Mouse (Mus musculus) lung, embryonic 14.5 days (tissue): ENCODE measurements around the gene Afg1l. TPM values are rescaled to one million over a fixed set of nuclear protein-coding genes. Genes with fewer than 3 reads are reported as not detected.

ENCODE experiments used
- ATAC-seq: fragments of 200-750 bp; cut with Nextera tagmentation; 2 replicates; pipeline ENCODE4 v1.8.0; 2017; ENCODE audit warnings: mild to moderate bottlenecking, moderate TSS enrichment, moderate library complexity; ENCODE audit not compliant: insufficient read depth
- DNase-seq: peaks from one replicate; pipeline ENCODE4 v3.0.0-alpha.2; 2015
- H3K27ac ChIP-seq: fragments of 300-500 bp; sonication (generic); 2 replicates; pipeline ENCODE4 v1.5.1; 2014; ENCODE audit warnings: low read depth, mild to moderate bottlenecking, moderate library complexity
- H3K27me3 ChIP-seq: fragments of 300-500 bp; sonication (generic); 2 replicates; pipeline ENCODE4 v1.6.1; 2014; ENCODE audit warnings: low read length, control low read depth; ENCODE audit not compliant: insufficient read depth
- H3K36me3 ChIP-seq: fragments of 300-500 bp; sonication (generic); 2 replicates; pipeline ENCODE4 v1.6.1; 2014; ENCODE audit warnings: control low read depth; ENCODE audit not compliant: insufficient read depth
- H3K4me1 ChIP-seq: fragments of 300-500 bp; sonication (generic); 2 replicates; pipeline ENCODE4 v1.6.1; 2014; ENCODE audit warnings: antibody characterized with exemption, control low read depth; ENCODE audit not compliant: insufficient read depth
- H3K4me2 ChIP-seq: fragments of 300-500 bp; sonication (generic); 2 replicates; pipeline ENCODE4 v1.6.1; 2014; ENCODE audit warnings: mild to moderate bottlenecking
- H3K4me3 ChIP-seq: fragments of 300-500 bp; sonication (generic); 2 replicates; pipeline ENCODE4 v1.5.1; 2014; ENCODE audit warnings: low read depth, low read length
- H3K9ac ChIP-seq: fragments of 300-500 bp; sonication (generic); 2 replicates; pipeline ENCODE4 v1.6.1; 2014
- H3K9me3 ChIP-seq: fragments of 300-500 bp; sonication (generic); 2 replicates; pipeline ENCODE4 v1.6.1; 2016; ENCODE audit warnings: low read depth, low read length, control low read depth
- CTCF ChIP-seq: IDR thresholded peaks from 2 replicates; pipeline ENCODE4 v1.5.1; 2016; ENCODE audit warnings: antibody characterized with exemption, low read depth
- WGBS: fragments of 180-500 bp; shearing (Covaris S2); extraction: QIAGEN DNeasy Blood & Tissue Kit; methylation state at CpG from one replicate; pipeline ENCODE4 v1.1.7; 2014; 5-methylcytosine and 5-hydroxymethylcytosine counted together
- polyA plus RNA-seq: library from polyadenylated mRNA; unstranded; fragments of >200 nt; fragmentation: Nextera tagmentation; extraction: Ambion mirVana; gene quantifications from 2 replicates; pipeline ENCODE4 v1.2.1, GENCODE M21; 2014

The Afg1l gene
- polyA plus RNA-seq, 1 experiment from 2014 or later: 7.7 TPM

DNA sequence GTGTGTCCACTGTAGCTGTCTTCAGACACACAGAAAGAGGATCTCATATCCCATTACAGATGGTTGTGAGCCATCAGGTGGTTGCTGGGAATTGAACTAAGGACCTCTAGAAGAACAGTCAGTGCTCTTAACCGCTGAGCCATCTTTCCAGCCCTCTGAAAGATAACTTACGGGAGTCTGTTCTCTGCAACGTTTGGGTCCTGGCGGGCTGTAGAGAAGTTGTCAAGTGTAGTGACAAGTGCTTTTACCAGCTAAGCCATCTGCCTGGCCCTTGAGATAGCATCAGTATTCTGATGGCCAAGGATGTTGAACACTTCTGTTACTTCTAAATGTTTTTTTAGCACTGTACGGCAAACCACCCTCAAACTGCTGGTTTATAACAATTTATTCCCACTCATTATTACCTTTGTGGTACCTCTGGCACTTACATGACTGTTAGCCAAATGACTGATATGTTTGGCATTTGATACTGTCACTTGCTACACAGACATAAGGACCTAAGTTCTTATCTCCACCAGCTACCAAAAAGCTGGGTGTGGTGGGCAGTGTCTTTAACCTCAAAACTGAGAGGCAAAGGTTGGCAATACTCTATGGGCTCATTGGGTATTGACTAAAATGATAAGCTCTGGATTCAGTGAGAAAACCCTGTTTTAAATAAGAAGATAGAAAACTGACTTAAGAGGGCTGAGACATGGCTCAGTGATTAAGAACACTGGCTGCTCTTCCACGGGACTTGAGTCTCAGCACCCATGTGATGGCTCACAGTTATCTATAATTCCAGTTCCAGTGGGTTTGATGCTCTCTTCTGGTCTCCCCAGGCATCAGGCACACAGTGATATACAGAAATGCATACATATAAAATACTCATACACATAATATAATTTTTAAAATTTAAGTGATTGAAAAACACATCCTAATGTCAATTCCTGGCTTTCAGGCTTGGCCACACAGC, 33.1 kb upstream of the Afg1l start:
- WGBS: 86% methylated on average over 6 of the region's 6 CpGs
- ATAC-seq: no peak
- TF ChIP-seq CTCF: no peak
- Histone ChIP-seq H3K27me3 (no peaks in the 10 kb centered on the region), H3K9ac (no peak overlapping the region), H3K27ac (no peak overlapping the region), H3K36me3 (peaks cover 24% of the 10 kb centered on the region), H3K9me3 (no peaks in the 10 kb centered on the region), H3K4me1 (no peaks in the 10 kb centered on the region), H3K4me3 (no peak overlapping the region), H3K4me2 (no peak overlapping the region)
- DNase-seq: no peak

DNA sequence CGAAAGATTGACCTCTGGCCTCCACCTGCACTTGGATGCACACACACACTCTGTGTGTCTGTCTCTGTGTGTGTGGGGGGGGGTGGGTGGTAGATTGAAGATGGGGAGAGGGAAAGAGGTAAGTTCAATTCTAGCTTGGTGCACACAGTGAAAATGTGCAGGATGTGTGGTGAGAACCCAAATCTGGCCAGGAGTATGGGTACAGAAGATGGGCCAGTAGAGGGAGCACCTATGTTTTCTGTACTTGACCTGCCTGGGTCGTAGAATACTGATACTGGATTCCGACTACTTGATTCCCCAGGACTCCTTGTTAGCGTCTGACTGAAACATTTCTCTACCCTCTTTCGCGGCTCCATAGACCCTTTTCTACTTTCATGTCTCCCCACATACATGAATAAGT, 31.8 kb upstream of the Afg1l start:
- Histone ChIP-seq H3K9ac (no peak overlapping the region), H3K36me3 (peaks cover 27% of the 10 kb centered on the region), H3K4me2 (no peak overlapping the region), H3K27ac (no peak overlapping the region), H3K27me3 (no peaks in the 10 kb centered on the region), H3K4me3 (no peak overlapping the region), H3K9me3 (no peaks in the 10 kb centered on the region), H3K4me1 (no peaks in the 10 kb centered on the region)
- 86% methylated on average over 6 of the region's 6 CpGs for WGBS
- no peak for ATAC-seq
- TF ChIP-seq CTCF: peak; percentile 24; the same call in 1 of the 2 replicates
- DNase-seq: no peak

DNA sequence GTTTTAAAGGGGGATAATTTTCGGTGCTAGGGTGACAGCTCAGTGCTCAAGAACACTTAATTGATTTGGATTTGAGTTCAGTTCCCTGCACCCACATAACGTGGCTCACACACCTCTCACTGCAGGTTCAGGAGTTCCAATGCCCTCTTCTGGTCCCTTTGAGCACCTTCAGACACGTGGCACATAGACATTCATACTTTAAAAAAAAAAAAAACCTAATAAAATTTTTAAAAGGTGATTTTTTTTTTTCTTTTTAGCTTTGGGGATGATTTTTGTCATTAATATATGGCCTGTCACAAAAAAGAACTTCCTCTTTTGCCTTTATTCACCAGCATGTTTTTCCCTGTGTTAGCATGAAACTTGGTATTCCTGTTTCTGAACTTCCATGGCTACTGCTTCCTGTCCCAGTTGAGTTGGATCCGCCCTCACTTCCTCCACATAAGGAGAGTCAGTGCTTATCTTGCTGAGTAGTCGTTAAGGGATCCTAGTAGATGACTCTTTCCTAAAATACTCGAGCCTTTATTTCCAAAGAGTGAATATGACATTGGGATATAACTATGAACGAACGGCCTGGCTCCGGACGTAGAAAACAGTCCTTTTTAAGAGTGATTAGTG, 25.8 kb upstream of the Afg1l start:
- H3K4me3 ChIP-seq: peak overlapping the region; percentile 89; the same call in 1 of the 2 replicates
- no peaks in the 10 kb centered on the region for H3K9me3 ChIP-seq
- no peak for DNase-seq
- H3K27me3 ChIP-seq: no peaks in the 10 kb centered on the region
- H3K4me1 ChIP-seq: no peaks in the 10 kb centered on the region
- no peak for ATAC-seq
- WGBS: 76% methylated on average over 10 of the region's 10 CpGs
- H3K27ac ChIP-seq: no peak overlapping the region
- H3K9ac ChIP-seq: no peak overlapping the region
- peaks cover 21% of the 10 kb centered on the region; the same call in 1 of the 2 replicates for H3K36me3 ChIP-seq
- H3K4me2 ChIP-seq: peak overlapping the region; percentile 76
- TF ChIP-seq CTCF: no peak

DNA sequence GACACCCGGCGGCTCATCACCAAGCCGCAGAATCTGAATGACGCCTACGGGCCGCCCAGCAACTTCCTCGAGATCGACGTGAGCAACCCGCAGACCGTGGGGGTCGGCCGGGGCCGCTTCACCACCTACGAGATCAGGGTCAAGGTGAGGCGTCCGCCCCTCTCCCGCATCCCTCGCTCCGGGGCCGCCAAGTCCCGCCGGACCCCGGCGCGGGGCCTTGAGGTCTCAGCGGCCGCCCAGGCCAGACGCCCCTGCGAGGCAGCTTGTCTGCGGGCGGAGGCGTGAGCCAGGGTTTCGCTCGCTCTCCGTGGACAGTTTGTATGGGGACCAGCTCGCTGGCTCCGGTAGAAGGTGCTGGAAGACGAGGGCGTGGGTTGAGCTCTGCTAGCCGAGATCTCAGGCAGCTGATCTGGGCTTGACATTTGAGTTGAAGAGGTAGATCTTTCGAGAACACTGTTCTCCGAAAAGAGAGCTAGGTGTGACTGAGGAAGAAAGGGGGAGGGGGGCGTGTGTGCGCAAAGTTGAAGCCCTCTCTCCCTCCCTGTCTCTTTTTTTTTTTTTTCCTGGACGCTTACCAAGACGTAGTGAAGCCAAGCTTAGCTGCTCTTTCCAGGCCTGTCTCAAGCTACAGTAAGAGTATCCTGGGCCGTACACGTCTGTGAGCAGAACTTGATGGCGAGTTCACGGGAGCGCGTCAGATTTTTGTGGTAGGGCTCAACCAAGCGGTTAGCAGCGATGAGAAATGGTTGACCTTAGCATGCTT, 24.2 kb upstream of the Afg1l start:
- Histone ChIP-seq H3K4me3 (peak overlapping the region; percentile 89), H3K4me1 (no peaks in the 10 kb centered on the region), H3K27me3 (no peaks in the 10 kb centered on the region), H3K4me2 (peak overlapping the region; percentile 76), H3K27ac (peak overlapping the region; percentile 99), H3K9ac (peak overlapping the region; percentile 92), H3K36me3 (peaks cover 10% of the 10 kb centered on the region; the same call in 1 of the 2 replicates), H3K9me3 (no peaks in the 10 kb centered on the region)
- WGBS: under 1% methylated on average over 55 of the region's 55 CpGs
- ATAC-seq: peak; percentile 61
- peak; percentile 86 for DNase-seq
- TF ChIP-seq CTCF: no peak

DNA sequence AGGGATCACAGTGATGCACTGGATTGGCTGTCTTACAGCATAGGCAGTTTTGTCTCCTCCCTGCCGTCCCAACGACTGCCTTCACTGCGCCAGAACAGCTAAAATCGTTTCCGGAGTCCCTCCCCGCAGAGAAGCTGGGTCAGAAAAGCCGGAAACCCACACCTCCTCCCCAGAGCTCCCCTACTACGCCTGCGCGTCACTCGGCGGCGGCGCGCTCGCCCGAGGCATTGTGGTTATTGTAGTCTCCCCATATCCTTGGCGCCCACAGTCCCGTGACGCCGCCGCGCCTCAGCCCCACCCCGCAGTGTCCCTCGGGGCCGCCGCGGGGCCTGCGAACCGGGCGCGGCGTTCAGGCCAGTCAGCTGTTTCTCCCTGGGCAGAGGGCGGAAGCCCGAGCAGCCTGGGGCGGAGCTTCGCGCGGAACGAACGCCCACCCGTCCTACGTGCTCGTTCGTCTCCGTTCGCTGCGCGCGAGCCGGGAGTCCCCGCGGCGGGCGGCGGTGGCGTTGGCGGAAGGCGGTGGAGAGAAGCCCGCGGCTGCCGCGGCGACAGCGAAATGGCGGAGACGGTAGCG, 23.5 kb upstream of the Afg1l start, which contains the start of gene Snx3:
Gene Snx3 (plus strand): TSS at position 256 of the 574 bp plus-strand sequence.
- H3K36me3 ChIP-seq: 0 out of 2 replicates have a peak, but pooled peaks cover 5% of the 10 kb centered on the region
- no peaks in the 10 kb centered on the region for H3K4me1 ChIP-seq
- peak; percentile 98 for DNase-seq
- peak within 1 kb of the TSS; percentile 89 for H3K4me3 ChIP-seq
- H3K27ac ChIP-seq: peak within 1 kb of the TSS; percentile 99
- no peak for TF ChIP-seq CTCF
- no peaks in the 10 kb centered on the region for H3K27me3 ChIP-seq
- no peaks in the 10 kb centered on the region for H3K9me3 ChIP-seq
- ATAC-seq: peak; percentile 97
- H3K9ac ChIP-seq: peak within 1 kb of the TSS; percentile 92
- peak within 1 kb of the TSS; percentile 76 for H3K4me2 ChIP-seq
- under 1% methylated on average over 62 of the region's 68 CpGs for WGBS

DNA sequence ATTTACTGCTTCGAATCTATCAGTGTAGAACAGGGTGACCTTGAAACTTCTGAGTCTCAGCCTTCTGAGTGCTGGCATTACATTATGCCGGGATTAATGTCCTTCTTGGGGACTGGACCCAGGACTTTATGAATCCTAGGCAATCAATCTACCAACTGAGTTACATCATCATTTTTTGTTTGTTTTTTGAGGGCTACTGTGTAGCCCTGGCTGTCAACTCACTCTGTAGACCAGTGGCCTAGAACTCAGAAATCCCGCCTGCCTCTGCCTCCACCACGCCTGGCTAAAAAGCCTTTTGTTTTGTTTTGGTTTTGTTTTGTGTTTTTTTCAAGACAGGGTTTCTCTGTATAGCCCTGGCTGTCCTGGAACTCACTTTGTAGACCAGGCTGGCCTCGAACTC, 22.8 kb upstream of the Afg1l start:
- 81% methylated on average over 5 of the region's 5 CpGs for WGBS
- H3K4me1 ChIP-seq: no peaks in the 10 kb centered on the region
- H3K9ac ChIP-seq: no peak overlapping the region; the same call in 1 of the 2 replicates
- no peak for TF ChIP-seq CTCF
- H3K4me2 ChIP-seq: peak overlapping the region; percentile 47
- H3K36me3 ChIP-seq: 0 out of 2 replicates have a peak, but pooled peaks cover 5% of the 10 kb centered on the region
- H3K9me3 ChIP-seq: no peaks in the 10 kb centered on the region
- H3K27ac ChIP-seq: peak overlapping the region; percentile 99
- no peak for DNase-seq
- no peaks in the 10 kb centered on the region for H3K27me3 ChIP-seq
- ATAC-seq: no peak
- H3K4me3 ChIP-seq: peak overlapping the region; percentile 89
